Mouse (Mus musculus) retina, postnatal 7 days (tissue): Measurements from ENCODE around the gene Snai1.

Experiments
- DNase-seq: peaks from one replicate; pipeline ENCODE4 v3.0.0-alpha.2; 2012; ENCODE audit warnings: low read depth, low spot score

Gene Snai1

GRCm38 (mm10) chr2:167519606-167520252, 18.3 kb upstream of the Snai1 start:
- DNase-seq = no peak

GRCm38 (mm10) chr2:167528278-167528677, 9.7 kb upstream of the Snai1 start:
- no peak for DNase-seq

GRCm38 (mm10) chr2:167529935-167530513, 8.0 kb upstream of the Snai1 start:
- DNase-seq = no peak

GRCm38 (mm10) chr2:167530536-167530935, 7.5 kb upstream of the Snai1 start:
- DNase-seq = no peak

- peak; percentile 33 for DNase-seq
Measured at GRCm38 (mm10) chr2:167532131-167532530, 5.9 kb upstream of the Snai1 start.

- DNase-seq = no peak
Measured at GRCm38 (mm10) chr2:167533880-167534279, 4.1 kb upstream of the Snai1 start.

- no peak for DNase-seq
Measured at GRCm38 (mm10) chr2:167536320-167536945, 1.6 kb upstream of the Snai1 start.

- no peak for DNase-seq
Measured at GRCm38 (mm10) chr2:167538671-167539306, 794 bp downstream of the Snai1 start.

- no peak for DNase-seq
Measured at GRCm38 (mm10) chr2:167539536-167540476, 1.8 kb downstream of the Snai1 start.

- DNase-seq = no peak
Measured at GRCm38 (mm10) chr2:167540477-167541110, 2.6 kb downstream of the Snai1 start.

GRCm38 (mm10) chr2:167541324-167541723, 3.3 kb downstream of the Snai1 start:
- no peak for DNase-seq

- no peak for DNase-seq
Measured at GRCm38 (mm10) chr2:167541761-167542160, 3.8 kb downstream of the Snai1 start.

- no peak for DNase-seq
Measured at GRCm38 (mm10) chr2:167542361-167542760, 4.4 kb downstream of the Snai1 start.

- no peak for DNase-seq
Measured at GRCm38 (mm10) chr2:167543121-167544003, 5.4 kb downstream of the Snai1 start.

- DNase-seq = no peak
Measured at GRCm38 (mm10) chr2:167544004-167544356, 6.0 kb downstream of the Snai1 start.

GRCm38 (mm10) chr2:167544456-167544855, 6.5 kb downstream of the Snai1 start:
- DNase-seq = no peak

- DNase-seq = no peak
Measured at GRCm38 (mm10) chr2:167546447-167547195, 8.6 kb downstream of the Snai1 start.

- DNase-seq = no peak
Measured at GRCm38 (mm10) chr2:167547444-167547843, 9.4 kb downstream of the Snai1 start.

- no peak for DNase-seq
Measured at GRCm38 (mm10) chr2:167548961-167549360, 11.0 kb downstream of the Snai1 start.
